Mouse (Mus musculus): ENCODE measurements around the gene H2-M10.5.
"Not testable (repeated sequence)": the region's sequence is repeated elsewhere in the genome, so short reads cannot be mapped to it uniquely, and the experiment has no call there.

Gene H2-M10.5

GRCm38 (mm10) chr17:36772610-36773009 is at the start of gene H2-M10.5:
H2-M10.5 (plus strand) TSS chr17:36772910.
- not testable (repeated sequence) for DNase-seq (ENCODE audit: low spot score)

- DNase-seq (ENCODE audit: low spot score), result no peak
These were observed 46.7 kb upstream of the H2-M10.5 start for GRCm38 (mm10) chr17:36726046-36726445.

- DNase-seq (ENCODE audit: low spot score), result no peak
These were observed 8.9 kb upstream of the H2-M10.5 start for GRCm38 (mm10) chr17:36763816-36764215.

GRCm38 (mm10) chr17:36764244-36764643 is 8.5 kb upstream of the H2-M10.5 start:
- not testable (repeated sequence) for DNase-seq (ENCODE audit: low spot score)

- not testable (repeated sequence) for DNase-seq (ENCODE audit: low spot score)
These were observed 7.3 kb upstream of the H2-M10.5 start for GRCm38 (mm10) chr17:36765403-36765802.

- no peak for DNase-seq (ENCODE audit: low spot score)
These were observed 8.8 kb downstream of the H2-M10.5 start for GRCm38 (mm10) chr17:36781533-36781932.

GRCm38 (mm10) chr17:36786483-36786886 is 13.8 kb downstream of the H2-M10.5 start:
- not testable (repeated sequence) for DNase-seq (ENCODE audit: low spot score)

- DNase-seq (ENCODE audit: low spot score), result no peak
These were observed 15.6 kb downstream of the H2-M10.5 start for GRCm38 (mm10) chr17:36788351-36788750.

GRCm38 (mm10) chr17:36788801-36789200 is 16.1 kb downstream of the H2-M10.5 start:
- not testable (repeated sequence) for DNase-seq (ENCODE audit: low spot score)

GRCm38 (mm10) chr17:36799493-36799892 is 26.8 kb downstream of the H2-M10.5 start:
- no peak for DNase-seq (ENCODE audit: low spot score)

GRCm38 (mm10) chr17:36799921-36800462 is 27.3 kb downstream of the H2-M10.5 start:
- DNase-seq (ENCODE audit: low spot score), result not testable (repeated sequence)

- no peak for DNase-seq (ENCODE audit: low spot score)
These were observed 39.2 kb downstream of the H2-M10.5 start, which contains the start of gene H2-M10.6 for GRCm38 (mm10) chr17:36811871-36812270. H2-M10.6 (plus strand) TSS chr17:36812171.

GRCm38 (mm10) chr17:36824005-36824404 is 51.3 kb downstream of the H2-M10.5 start:
- DNase-seq (ENCODE audit: low spot score), result no peak

GRCm38 (mm10) chr17:36825525-36825924 is 52.8 kb downstream of the H2-M10.5 start:
- DNase-seq (ENCODE audit: low spot score), result no peak
